Mouse (Mus musculus): ENCODE data around the gene Arhgef33.
A peak's percentile ranks its signal among the peaks of the same experiment; 100 is the strongest.
"Not testable (repeated sequence)": the region's sequence is repeated elsewhere in the genome, so short reads cannot be mapped to it uniquely, and the experiment has no call there.

Gene Arhgef33

DNA sequence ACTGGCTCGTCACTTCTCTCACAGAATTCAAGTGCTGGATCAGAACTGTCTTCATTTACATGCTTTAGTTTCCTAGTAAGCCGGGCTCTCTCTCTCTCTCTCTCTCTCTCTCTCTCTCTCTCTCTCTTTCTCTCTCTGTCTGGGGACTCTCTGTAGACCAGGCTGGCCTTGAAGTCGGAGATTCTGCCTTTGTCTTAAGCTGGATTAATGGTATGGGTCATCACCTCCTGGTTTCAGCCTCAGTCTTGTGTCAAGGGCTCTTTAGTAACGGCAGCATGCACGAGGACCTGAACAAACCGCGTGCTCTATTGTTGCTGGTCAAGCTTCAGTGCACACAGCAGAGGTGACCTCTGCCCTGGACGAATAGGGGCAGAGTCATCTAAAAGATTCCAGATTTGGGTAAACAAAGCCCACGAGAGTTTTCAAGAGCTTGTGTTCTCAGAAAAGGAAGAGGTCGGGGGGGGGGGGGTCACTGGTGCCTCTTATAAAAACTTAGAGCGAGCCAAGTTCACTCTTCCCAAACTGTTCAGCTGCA, 39.5 kb downstream of the Arhgef33 start:
- no peak for DNase-seq

- no peak for DNase-seq
Observed at GRCm38 (mm10) chr17:80347234-80347633, 40.0 kb downstream of the Arhgef33 start.

DNA sequence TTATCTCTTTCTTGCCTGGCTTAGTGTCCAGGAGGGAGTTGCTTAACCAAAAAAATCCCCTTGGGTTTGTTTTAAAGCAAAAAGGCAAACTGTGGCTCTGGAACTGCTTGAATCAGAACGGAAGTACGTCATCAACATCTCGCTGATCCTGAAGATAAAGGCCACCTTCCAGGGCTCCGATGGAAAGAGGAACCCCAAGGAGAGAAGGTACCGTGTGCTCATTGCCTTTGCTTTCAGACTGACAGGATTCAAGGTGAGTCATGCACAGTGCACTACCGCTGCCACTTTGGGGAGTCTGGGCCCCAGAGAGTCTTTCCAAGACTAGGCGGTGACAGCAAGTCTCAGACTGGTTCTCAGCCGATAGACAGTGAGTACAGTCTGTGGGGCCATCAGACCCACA, 53.0 kb downstream of the Arhgef33 start:
- no peak for DNase-seq

DNA sequence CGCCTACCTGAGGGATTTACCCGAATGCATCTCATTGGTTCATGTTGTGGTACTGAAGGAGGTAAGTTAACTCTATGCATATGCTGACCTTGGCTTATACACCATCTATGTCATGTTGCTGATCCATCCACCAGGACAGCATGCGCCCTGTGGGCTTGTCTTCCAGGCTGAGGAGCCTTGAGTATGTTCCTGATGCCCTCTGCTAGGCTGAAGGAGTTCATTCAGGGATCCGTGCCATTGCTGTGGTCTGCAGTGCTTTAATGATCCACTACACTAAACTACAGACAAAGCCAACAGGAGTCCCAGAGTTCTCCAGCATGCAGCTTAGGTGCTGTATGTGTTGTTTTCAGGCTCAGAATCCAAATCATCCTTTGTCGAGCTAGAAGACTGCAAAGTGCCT, 60.1 kb downstream of the Arhgef33 start:
- no peak for DNase-seq

DNA sequence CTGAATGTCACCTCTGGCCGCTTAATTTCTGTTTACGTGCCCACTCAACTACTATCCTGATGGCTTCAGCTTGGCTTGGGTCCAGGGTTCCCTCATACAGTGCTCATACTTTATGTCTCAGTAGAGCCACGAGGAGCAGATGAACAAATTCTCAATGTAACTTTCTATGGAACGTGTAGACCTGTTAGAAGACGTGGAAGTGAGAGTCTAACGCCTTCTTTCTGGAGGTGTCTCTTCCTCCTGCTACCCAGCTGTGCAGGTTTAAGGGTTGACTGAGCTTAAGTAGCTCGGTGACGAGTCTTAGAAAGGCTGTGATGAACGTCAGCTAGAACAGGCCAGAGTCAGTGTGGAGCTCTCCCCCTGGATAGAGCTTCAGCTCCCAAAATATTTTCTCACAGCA, 61.4 kb downstream of the Arhgef33 start:
- DNase-seq: no peak

GRCm38 (mm10) chr17:80372989-80373725, 66.0 kb downstream of the Arhgef33 start, which contains the start of gene Gm10190:
Gene Gm10190 (minus strand): TSS chr17:80373541.
- peak; percentile 84 to 86 for DNase-seq

DNA sequence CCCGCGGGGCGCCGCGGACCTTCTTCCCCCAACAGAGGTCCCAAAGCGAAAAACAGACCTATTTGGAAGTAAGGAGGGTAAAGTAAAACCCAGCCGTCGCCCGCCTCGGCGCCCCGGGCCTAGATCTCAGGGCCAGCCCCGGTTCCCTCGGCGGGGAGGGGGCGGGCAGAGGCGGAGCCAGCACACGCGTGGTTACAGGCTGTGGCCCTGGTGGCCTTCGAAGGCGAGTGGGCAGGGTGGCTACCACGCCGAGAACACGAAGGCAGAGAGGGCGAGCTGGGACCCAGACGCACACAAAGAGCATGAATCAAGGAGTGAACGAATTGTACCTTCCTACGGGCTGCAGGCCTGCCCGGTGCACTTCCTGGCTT, 66.5 kb downstream of the Arhgef33 start:
- DNase-seq: no peak

DNA sequence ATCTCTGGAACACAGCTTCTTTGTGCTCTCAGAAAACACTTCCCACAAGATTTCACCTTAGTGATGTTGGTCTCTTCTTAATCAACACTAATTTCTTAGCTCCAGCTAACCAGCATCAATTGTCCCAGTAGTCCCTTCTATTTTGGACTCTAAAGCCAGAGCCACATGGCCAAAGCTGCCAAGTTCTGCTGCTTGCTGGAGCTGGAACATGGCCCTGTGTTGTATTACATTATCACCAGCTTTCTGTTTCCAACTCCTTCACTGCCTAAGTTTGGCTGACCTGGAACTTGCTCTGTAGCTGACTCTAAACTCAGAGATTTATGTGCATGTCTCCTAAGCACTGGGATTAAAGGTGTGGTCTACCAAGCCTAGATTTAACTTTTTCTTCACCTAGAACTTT, 71.2 kb downstream of the Arhgef33 start:
- DNase-seq: not testable (repeated sequence)

GRCm38 (mm10) chr17:80385671-80386070, 78.5 kb downstream of the Arhgef33 start:
- no peak for DNase-seq

- no peak for DNase-seq
Observed at GRCm38 (mm10) chr17:80390024-80390423, 82.8 kb downstream of the Arhgef33 start.

DNA sequence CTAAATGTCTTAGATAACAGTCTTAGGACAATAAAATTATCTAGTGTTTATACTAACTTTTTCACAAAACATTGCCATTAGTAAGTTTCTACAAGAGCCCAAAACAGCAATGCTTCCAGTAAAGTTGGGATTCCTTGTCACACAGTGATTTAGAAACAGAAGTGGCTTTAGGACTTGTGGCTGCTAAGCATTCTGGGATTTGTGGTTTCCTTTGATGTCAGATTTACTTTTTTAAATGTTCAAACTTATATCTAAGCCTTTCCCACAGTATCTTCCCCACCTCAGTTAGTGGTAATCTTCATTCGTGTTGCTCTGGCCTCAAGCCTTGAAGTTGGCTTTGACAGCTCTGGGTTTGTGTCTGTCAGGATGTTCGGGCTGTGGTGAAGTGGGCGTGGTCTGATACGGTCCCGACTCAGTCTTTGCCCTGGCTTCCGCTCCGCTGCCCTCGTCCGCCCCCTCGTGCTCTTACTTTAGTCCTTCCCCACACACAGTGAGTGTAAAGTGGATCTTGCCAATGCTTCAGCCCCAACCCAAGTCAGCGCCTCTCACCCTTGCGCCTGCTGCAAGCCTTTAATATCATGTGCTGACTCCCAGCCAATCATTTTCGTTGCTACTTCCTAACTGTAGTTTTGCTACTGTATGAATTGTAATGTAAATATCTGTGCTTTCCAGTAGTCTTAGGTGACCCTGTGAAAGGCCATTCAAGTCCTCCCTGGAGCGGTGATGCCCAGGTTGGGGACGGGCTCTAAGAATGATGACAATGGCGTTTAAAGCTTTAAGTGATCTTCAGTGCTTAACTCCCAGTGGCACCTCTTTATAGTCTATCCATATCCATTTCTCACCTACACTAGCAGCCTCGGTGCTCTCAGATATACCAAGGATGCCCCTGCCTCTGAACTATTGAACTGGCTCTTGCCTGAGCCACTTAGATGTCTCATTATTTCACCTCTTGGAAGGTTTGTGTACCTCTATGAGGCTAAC, 84.5 kb downstream of the Arhgef33 start:
- peak; percentile 73 to 75 for DNase-seq

DNA sequence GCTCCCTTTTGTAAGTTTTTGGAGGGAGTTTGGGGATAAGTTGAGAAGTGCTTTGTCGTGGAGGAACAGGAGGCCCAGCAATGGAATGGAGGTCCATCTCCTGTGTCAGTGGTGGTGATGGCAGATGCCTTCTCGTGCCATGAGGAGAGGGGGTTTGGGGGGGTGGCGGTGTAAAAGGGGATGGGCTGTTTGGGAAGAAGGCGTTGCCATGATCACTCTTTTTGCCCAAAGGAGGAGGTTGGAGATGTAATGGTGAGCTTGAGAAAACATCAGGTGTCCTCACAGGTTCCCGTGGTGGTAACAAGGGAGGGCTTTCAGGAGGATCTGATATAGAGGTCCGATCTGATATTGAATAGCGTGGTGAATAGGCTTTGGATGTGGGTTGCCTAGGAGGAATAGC, 91.0 kb downstream of the Arhgef33 start:
- no peak for DNase-seq

DNA sequence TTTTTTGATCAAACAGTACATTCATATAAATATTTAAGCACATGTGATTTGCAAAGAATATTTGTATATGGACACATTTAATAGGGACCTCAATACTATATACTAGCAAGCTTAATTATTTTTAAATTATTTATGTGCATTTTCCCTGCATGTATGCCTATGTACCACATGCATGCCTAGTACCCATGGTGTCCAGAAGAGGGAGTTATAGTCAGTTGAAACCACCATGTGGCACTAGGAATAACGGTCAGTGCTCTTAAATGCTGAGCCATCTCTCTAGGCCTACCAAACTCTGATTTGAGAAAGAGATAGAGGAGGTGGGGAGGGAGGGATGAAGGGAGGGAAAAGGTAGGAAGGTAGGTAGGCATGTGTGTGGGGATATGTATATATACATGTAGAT, 104.0 kb downstream of the Arhgef33 start:
- peak in 1 of 2 experiments; percentile 9 for DNase-seq

- no peak for DNase-seq
Observed at GRCm38 (mm10) chr17:80418572-80419210, 111.5 kb downstream of the Arhgef33 start.

DNA sequence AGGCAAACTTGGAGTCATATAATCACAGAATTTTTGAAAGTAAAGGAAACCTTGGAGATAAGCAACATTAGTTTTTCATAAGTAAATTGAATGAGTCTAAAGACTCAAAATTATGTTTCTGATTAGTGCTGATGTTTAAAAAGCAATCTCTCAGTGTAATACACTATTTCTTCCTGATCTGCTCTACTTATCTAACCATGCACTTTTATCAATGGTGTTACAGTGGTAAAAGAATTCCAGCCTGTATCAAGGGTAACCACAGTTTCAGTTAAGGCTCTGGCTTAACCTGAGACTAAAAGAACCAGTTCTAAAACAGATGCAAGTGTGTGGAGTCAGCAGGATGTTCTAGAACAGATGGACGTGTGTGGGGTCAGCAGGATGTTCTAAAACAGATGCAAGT, 113.8 kb downstream of the Arhgef33 start:
- no peak for DNase-seq

- DNase-seq: no peak
Observed at GRCm38 (mm10) chr17:80426171-80426570, 119.0 kb downstream of the Arhgef33 start.

DNA sequence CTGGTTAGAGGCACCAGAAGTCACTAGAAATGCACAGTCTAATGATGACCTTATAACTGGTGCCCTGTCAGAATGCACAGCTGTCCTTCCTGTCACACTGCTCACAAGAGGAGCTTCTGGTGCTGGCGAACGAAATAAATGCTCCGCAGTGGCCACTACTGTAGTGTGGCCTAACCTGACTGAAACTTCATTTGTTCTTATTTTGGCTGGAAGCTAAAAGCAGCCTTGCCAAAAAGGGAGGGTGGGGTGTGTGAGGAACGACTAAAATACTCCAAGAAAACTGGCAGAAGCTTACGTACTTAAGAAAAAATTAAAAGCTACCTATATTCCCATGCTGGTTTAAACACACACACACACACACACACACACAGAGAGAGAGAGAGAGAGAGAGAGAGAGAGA, 119.7 kb downstream of the Arhgef33 start:
- no peak for DNase-seq

- DNase-seq: no peak
Observed at GRCm38 (mm10) chr17:80427966-80428365, 120.8 kb downstream of the Arhgef33 start.

DNA sequence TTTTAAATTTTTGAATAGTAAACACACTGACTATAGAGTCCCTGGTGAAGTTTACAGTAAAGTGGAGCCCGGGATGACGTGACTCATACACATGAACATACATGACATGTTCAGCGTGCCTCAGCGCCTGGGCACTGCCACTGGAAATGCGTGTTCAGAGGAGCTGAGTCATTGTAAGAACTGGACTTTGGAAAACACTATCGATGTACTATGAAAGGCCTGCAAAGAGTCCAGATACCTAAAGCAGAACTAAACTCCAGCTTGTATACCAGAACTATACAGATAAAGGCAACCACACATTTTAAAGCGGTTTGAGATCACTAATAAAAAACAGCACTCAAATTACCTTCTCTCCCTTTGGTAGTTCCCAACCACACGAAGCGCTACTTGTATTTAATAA, 124.8 kb downstream of the Arhgef33 start:
- no peak for DNase-seq

- DNase-seq: no peak
Observed at GRCm38 (mm10) chr17:80434430-80434829, 127.2 kb downstream of the Arhgef33 start.

DNA sequence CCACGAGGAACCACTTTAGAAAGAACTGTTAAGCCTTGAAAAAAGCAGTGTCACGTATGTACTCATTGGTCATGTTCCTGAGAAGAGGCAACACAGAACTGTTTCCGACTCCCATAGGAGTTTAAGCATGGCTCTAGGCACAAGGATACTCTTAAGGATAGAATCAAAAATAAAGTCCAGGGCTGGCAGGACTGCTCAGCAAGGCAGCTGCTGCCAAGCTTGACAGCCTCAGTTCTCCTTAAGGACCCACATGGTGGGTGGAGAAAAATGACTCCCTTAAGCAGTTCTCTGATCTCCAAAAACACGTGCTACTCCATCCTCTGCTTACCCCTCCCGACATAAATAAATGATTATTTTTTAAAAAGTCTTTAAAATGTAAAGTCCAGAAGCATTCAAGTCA, 128.5 kb downstream of the Arhgef33 start:
- DNase-seq: no peak

GRCm38 (mm10) chr17:80445433-80445832, 138.2 kb downstream of the Arhgef33 start:
- no peak for DNase-seq

- DNase-seq: no peak
Observed at GRCm38 (mm10) chr17:80446470-80446869, 139.3 kb downstream of the Arhgef33 start.

Measured in B cell, adult 2 months (primary cell).